Mouse (Mus musculus): ENCODE measurements around the gene Olfr1058. TPM values are rescaled to one million over a fixed set of nuclear protein-coding genes. Genes with fewer than 3 reads are reported as not detected.
"Not testable (repeated sequence)": the region's sequence is repeated elsewhere in the genome, so short reads cannot be mapped to it uniquely, and the experiment has no call there.

Gene Olfr1058
- polyA plus RNA-seq (2012; fragmentation: generic; extraction: Trizol), result not detected

DNA sequence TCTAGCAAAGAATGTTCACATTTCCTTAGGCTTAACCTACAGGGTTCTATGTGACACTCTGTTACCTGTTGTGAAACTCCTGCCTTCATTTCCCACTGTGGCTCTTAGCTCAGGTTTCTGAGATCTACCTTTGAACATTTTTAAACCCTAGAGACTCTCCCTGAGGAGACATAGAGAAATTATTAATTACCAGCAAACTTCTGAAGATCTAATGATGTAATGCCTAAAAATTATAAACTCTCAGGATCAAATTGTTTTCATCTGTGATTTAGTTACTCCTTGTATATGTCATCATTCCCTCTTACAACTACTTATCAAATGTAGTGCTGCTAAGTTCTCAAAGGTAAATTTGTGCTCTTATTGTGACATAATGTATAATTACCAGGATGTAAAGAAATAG, at the start of gene Olfr1058:
Gene Olfr1058 (minus strand): TSS at position 101 of the 400 bp plus-strand sequence.
- H3K4me3 ChIP-seq; H3K4me2 ChIP-seq (ENCODE audit: low read depth); H3K79me2 ChIP-seq (ENCODE audit: control insufficient read depth, insufficient read depth); H3K27me3 ChIP-seq (ENCODE audit: control insufficient read depth, insufficient read depth, insufficient read length); H3K36me3 ChIP-seq (ENCODE audit: control insufficient read depth, insufficient read depth); H3ac ChIP-seq (ENCODE audit: control insufficient read depth, insufficient read length): not testable (repeated sequence)

DNA sequence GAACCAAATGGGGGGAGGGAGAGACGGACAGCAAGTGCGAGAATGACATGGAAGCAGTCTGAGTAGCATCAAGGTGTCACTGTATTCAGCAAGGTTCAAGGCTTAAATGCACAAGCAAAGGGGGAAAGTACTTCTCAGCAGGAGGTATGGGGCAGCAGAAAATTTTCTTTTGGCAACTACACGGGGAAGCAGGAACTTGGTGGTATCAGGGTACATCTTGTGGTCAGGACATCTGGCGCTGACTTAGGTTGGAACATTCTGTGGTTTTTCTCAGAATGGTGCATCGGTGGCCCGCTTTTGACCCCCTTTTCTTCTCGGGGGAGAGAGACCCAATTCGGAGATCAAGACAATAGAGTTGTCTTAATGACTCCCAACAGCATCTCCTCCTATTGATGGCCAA, 40.1 kb upstream of the Olfr1058 start:
- H3ac ChIP-seq (ENCODE audit: control insufficient read depth, insufficient read length); H3K36me3 ChIP-seq (ENCODE audit: control insufficient read depth, insufficient read depth); H3K79me2 ChIP-seq (ENCODE audit: control insufficient read depth, insufficient read depth); H3K4me3 ChIP-seq; H3K4me2 ChIP-seq (ENCODE audit: low read depth); H3K27me3 ChIP-seq (ENCODE audit: control insufficient read depth, insufficient read depth, insufficient read length): not testable (repeated sequence)

DNA sequence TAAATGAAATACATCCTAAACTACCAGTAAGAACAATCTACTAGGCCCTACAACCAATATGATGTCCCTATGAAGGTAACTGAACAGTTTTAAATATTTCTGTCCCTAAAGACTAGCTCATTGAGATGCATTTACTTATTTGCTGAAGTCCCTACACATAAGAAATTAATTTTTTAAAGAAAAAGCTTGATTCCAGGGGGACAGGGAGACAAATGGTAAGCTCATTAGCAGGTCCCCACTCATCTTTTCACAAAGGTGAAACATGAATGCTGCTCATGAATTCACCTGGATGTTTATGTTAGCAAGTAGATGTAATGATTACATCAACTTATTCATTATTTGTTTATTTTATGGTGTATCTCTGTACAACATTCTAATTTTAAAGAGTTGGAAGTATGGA, 38.3 kb upstream of the Olfr1058 start, which contains the start of gene Olfr1062:
Gene Olfr1062 (minus strand): TSS at position 101 of the 400 bp plus-strand sequence.
- H3K79me2 ChIP-seq (ENCODE audit: control insufficient read depth, insufficient read depth); H3K36me3 ChIP-seq (ENCODE audit: control insufficient read depth, insufficient read depth); H3K4me2 ChIP-seq (ENCODE audit: low read depth); H3K4me3 ChIP-seq; H3ac ChIP-seq (ENCODE audit: control insufficient read depth, insufficient read length); H3K27me3 ChIP-seq (ENCODE audit: control insufficient read depth, insufficient read depth, insufficient read length): not testable (repeated sequence)

DNA sequence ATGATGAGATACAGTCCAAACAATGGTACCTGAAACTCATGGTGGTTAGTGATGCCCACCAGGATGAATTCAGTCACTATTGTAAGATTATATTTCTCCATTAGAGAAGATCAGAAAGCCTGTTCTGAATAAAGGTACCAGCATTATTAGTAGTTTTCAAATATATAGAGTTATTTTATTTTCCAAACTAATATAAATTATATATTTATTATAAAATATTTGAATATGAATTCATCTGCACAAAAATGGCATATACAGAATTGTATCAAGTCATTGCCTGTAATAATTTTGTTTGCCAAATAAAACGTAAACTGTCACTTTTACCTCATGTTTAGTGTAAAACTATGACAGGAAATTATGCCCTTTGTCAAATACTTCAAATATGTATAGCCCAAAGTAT, 25.6 kb upstream of the Olfr1058 start, which contains the start of gene Olfr1061:
Gene Olfr1061 (minus strand): TSS at position 101 of the 400 bp plus-strand sequence.
- H3K4me2 ChIP-seq (ENCODE audit: low read depth), result no peak within 1 kb of the TSS
- H3K79me2 ChIP-seq (ENCODE audit: control insufficient read depth, insufficient read depth), result no peaks in the 10 kb centered on the region
- H3ac ChIP-seq (ENCODE audit: control insufficient read depth, insufficient read length), result no peak within 1 kb of the TSS
- TF ChIP-seq TCF3 (IDR thresholded peaks at IDR 0.05; ENCODE audit: insufficient read length, low read depth) (no peak), REST (IDR thresholded peaks at IDR 0.05; ENCODE audit: insufficient read depth, insufficient read length) (no peak), POLR2AphosphoS2 (IDR thresholded peaks at IDR 0.05; ENCODE audit: insufficient read length, low read depth) (no peak), MYOG (IDR thresholded peaks at IDR 0.05; ENCODE audit: control insufficient read depth in 1 of 3, insufficient read depth in 1 of 3, insufficient read length in 2 of 3, low read depth in 2 of 3) (no peak), TCF12 (IDR thresholded peaks at IDR 0.05; ENCODE audit: insufficient read depth, poor library complexity, severe bottlenecking) (no peak), CEBPB (IDR thresholded peaks at IDR 0.05; ENCODE audit: insufficient read depth, poor library complexity, severe bottlenecking) (no peak), MAX (IDR thresholded peaks at IDR 0.05; ENCODE audit: low read depth) (no peak), USF1 (IDR thresholded peaks at IDR 0.05; ENCODE audit: low read depth) (no peak), SRF (IDR thresholded peaks at IDR 0.05; ENCODE audit: control insufficient read depth, insufficient read length, low read depth) (no peak)
- no peaks in the 10 kb centered on the region for H3K27me3 ChIP-seq (ENCODE audit: control insufficient read depth, insufficient read depth, insufficient read length)
- H3K36me3 ChIP-seq (ENCODE audit: control insufficient read depth, insufficient read depth), result no peaks in the 10 kb centered on the region
- no peak within 1 kb of the TSS for H3K4me3 ChIP-seq

DNA sequence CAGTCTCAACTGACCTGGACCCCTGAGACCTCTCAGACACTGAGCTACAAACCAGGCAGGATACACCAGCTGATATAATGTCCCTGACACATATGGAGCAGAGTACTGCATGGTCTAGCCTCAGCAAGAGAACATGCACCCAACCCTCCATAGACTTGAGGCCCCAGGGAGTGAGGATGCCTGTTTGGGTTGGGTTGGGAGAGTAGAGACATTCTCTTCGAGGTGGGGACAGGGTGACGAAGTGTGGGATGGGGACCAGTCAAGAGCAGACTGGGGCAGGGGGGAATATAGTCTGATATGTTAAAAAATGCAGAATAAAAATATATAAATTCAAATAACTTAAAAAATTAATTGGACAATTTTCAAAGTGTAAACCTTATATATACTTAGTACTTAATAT, 6.8 kb upstream of the Olfr1058 start:
- H3K4me2 ChIP-seq (ENCODE audit: low read depth), result no peak overlapping the region
- H3K79me2 ChIP-seq (ENCODE audit: control insufficient read depth, insufficient read depth), result no peaks in the 10 kb centered on the region
- no peak overlapping the region for H3K4me3 ChIP-seq
- no peaks in the 10 kb centered on the region for H3K27me3 ChIP-seq (ENCODE audit: control insufficient read depth, insufficient read depth, insufficient read length)
- TF ChIP-seq MAX (IDR thresholded peaks at IDR 0.05; ENCODE audit: low read depth) (no peak), USF1 (IDR thresholded peaks at IDR 0.05; ENCODE audit: low read depth) (no peak), REST (IDR thresholded peaks at IDR 0.05; ENCODE audit: insufficient read depth, insufficient read length) (no peak), CEBPB (IDR thresholded peaks at IDR 0.05; ENCODE audit: insufficient read depth, poor library complexity, severe bottlenecking) (no peak), MYOG (IDR thresholded peaks at IDR 0.05; ENCODE audit: control insufficient read depth in 1 of 3, insufficient read depth in 1 of 3, insufficient read length in 2 of 3, low read depth in 2 of 3) (no peak), SRF (IDR thresholded peaks at IDR 0.05; ENCODE audit: control insufficient read depth, insufficient read length, low read depth) (no peak), TCF12 (IDR thresholded peaks at IDR 0.05; ENCODE audit: insufficient read depth, poor library complexity, severe bottlenecking) (no peak), TCF3 (IDR thresholded peaks at IDR 0.05; ENCODE audit: insufficient read length, low read depth) (no peak)
- H3ac ChIP-seq (ENCODE audit: control insufficient read depth, insufficient read length), result no peak overlapping the region
- no peaks in the 10 kb centered on the region for H3K36me3 ChIP-seq (ENCODE audit: control insufficient read depth, insufficient read depth)

DNA sequence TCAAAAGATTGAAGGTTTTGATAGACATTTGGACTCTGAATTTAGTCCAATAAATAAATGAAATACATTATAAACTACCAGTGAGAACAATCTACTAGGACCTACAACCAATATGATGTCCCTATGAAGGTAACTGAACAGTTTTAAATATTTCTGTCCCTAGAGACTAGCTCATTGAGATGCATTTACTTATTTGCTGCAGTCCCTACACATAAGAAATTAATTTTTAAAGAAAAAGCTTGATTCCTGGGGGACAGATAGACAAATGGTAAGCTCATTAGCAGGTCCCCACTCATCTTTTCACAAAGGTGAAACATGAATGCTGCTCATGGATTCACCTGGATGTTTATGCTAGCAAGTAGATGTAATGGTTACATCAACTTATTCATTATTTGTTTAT, 10.1 kb downstream of the Olfr1058 start, which contains the start of gene Olfr1057:
Gene Olfr1057 (minus strand): TSS at position 101 of the 400 bp plus-strand sequence.
- H3K4me2 ChIP-seq (ENCODE audit: low read depth), result no peak within 1 kb of the TSS
- H3K4me3 ChIP-seq, result no peak within 1 kb of the TSS
- H3ac ChIP-seq (ENCODE audit: control insufficient read depth, insufficient read length), result no peak within 1 kb of the TSS
- H3K79me2 ChIP-seq (ENCODE audit: control insufficient read depth, insufficient read depth), result no peaks in the 10 kb centered on the region
- H3K36me3 ChIP-seq (ENCODE audit: control insufficient read depth, insufficient read depth), result no peaks in the 10 kb centered on the region
- TF ChIP-seq MYOD1 (IDR thresholded peaks at IDR 0.05; ENCODE audit: control insufficient read depth in 1 of 3, insufficient read length in 2 of 3, low read depth in 2 of 3) (no peak), REST (IDR thresholded peaks at IDR 0.05; ENCODE audit: insufficient read depth, insufficient read length) (no peak), USF1 (IDR thresholded peaks at IDR 0.05; ENCODE audit: low read depth) (no peak), POLR2A (IDR thresholded peaks at IDR 0.05; ENCODE audit: insufficient read length, low read depth) (no peak), POLR2AphosphoS2 (IDR thresholded peaks at IDR 0.05; ENCODE audit: insufficient read length, low read depth) (no peak), TCF3 (IDR thresholded peaks at IDR 0.05; ENCODE audit: insufficient read length, low read depth) (no peak), CEBPB (IDR thresholded peaks at IDR 0.05; ENCODE audit: insufficient read depth, poor library complexity, severe bottlenecking) (no peak), SRF (IDR thresholded peaks at IDR 0.05; ENCODE audit: control insufficient read depth, insufficient read length, low read depth) (no peak), E2F4 (IDR thresholded peaks at IDR 0.05; ENCODE audit: insufficient read depth) (no peak), TCF12 (IDR thresholded peaks at IDR 0.05; ENCODE audit: insufficient read depth, poor library complexity, severe bottlenecking) (no peak), MAX (IDR thresholded peaks at IDR 0.05; ENCODE audit: low read depth) (no peak), MYOG (IDR thresholded peaks at IDR 0.05; ENCODE audit: control insufficient read depth in 1 of 3, insufficient read depth in 1 of 3, insufficient read length in 2 of 3, low read depth in 2 of 3) (no peak)
- H3K27me3 ChIP-seq (ENCODE audit: control insufficient read depth, insufficient read depth, insufficient read length), result no peaks in the 10 kb centered on the region

DNA sequence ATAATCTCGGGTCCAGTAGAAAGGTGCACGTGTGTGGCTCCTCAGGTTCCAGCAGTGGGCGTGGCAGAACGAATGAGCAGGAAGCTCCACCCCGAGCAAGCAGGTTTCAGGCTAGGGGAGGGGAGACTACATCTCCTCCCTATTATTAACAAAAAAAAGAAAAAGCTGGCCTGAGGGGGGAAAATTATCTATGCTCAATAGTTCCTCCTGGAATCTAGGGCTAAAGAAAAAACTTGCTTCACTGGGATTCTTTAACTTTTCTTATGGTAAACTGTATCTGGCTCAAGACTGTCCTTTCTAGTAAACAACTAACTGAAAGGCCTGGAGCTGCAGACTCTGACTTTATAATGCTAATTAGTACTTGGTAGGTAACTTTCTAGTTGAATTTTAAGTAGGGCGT, 22.0 kb downstream of the Olfr1058 start:
- H3K4me3 ChIP-seq, result not testable (repeated sequence)

More for the DNA sequence above, 22.0 kb downstream of the Olfr1058 start:
- not testable (repeated sequence) for H3K36me3 ChIP-seq (ENCODE audit: control insufficient read depth, insufficient read depth); H3K79me2 ChIP-seq (ENCODE audit: control insufficient read depth, insufficient read depth); H3ac ChIP-seq (ENCODE audit: control insufficient read depth, insufficient read length); H3K4me2 ChIP-seq (ENCODE audit: low read depth); H3K27me3 ChIP-seq (ENCODE audit: control insufficient read depth, insufficient read depth, insufficient read length)

Data from myocyte (in vitro differentiated cells).